Mouse (Mus musculus) liver, adult 2 months (tissue): ENCODE results near the gene Tnip3.

Experiments
- CTCF ChIP-seq: fragments of 200-500 bp; IDR thresholded peaks from 2 replicates; pipeline ENCODE4 v1.5.1; 2011; ENCODE audit warnings: low read depth, low read length, control low read depth
- POLR2A ChIP-seq: fragments of 200-500 bp; IDR thresholded peaks from 2 replicates; pipeline ENCODE4 v1.6.1; 2011; ENCODE audit warnings: low read length, control low read depth; ENCODE audit not compliant: insufficient read depth; ENCODE audit errors: extremely low read depth

GRCm38 (mm10) chr6:65569741-65570140 lies 44.6 kb downstream of the Tnip3 start:
- TF ChIP-seq CTCF (peak; percentile 38; the same call in 1 of the 2 replicates), POLR2A (no peak)
